Mouse (Mus musculus): Measurements from ENCODE around the gene Arl6ip1. TPM values are rescaled to one million over a fixed set of nuclear protein-coding genes. Genes with fewer than 3 reads are reported as not detected.

Arl6ip1 gene
- polyA plus RNA-seq, 1 experiment from 2014 or later, result 601 TPM

DNA sequence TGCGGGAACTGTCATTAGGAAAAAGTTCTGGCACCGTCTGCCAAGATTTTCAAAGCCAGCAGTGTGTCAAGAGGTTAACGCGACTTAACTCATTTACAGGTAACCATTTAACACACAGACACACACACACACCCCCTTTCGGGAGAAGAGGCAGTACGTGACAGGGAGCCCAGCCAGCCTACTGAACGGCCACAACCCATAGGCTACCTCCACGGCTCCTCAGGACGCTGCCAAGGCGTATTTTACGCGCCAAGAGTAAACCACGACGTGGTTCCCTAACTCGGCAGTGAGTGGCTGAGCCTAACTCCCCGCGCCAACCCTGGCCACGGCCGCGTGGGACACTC, 14.0 kb downstream of the Arl6ip1 start:
- Histone ChIP-seq H3K4me3 (peak overlapping the region; percentile 80), H3K27ac (replicated peaks) (peak overlapping the region; percentile 89), H3K4me2 (replicated peaks) (peak overlapping the region; percentile 83), H3K9me3 (no peaks in the 10 kb centered on the region), H3K36me3 (peaks cover 58% of the 10 kb centered on the region), H3K27me3 (no peaks in the 10 kb centered on the region), H3K9ac (replicated peaks) (peak overlapping the region; percentile 92), H3K4me1 (peaks cover 48% of the 10 kb centered on the region)
- WGBS, result under 1% methylated on average over 20 of the region's 20 CpGs
- no peak for ATAC-seq (replicated peaks)

DNA sequence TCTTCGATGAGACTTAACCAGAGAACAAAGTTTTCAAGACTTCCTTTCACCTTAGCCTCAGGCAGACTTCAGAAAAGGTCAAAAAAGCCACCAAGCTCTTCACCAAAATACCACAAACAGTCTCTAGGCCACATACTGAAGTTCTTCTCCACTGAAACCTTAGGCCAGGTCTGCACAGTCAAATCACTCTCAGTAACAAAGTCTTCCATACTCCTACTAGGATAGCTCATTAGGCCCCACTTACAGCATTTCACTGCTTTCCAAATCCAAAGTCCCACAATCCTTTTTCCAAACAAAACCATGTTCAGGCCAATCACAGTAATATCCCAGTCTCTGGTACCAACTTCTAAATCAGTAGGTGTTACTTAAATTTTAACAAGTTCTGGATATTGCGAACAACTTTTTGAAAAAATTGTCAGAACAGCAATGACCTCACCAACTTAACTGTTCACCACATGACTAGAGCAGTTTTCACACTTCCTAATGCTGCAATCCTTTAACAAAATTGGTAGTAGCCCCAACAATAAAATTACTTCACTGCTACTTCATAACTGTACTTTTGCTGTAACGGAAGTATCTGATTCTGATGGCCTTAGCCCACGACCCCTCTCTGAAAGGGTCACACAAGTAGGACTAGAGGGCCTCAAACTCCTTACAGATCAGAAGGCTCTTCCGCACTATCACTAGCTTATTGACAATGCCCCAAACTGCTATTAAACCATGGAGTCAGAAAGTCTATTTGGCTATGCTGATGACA, 15.7 kb downstream of the Arl6ip1 start:
- H3K4me1 ChIP-seq, result peaks cover 53% of the 10 kb centered on the region
- H3K4me2 ChIP-seq (replicated peaks), result peak overlapping the region; percentile 83
- peaks cover 57% of the 10 kb centered on the region for H3K36me3 ChIP-seq
- no peak overlapping the region for H3K27ac ChIP-seq (replicated peaks)
- H3K4me3 ChIP-seq, result peak overlapping the region; percentile 80
- H3K9ac ChIP-seq (replicated peaks), result peak overlapping the region; percentile 92; the same call in 1 of the 2 replicates
- no peaks in the 10 kb centered on the region for H3K9me3 ChIP-seq
- ATAC-seq (replicated peaks), result no peak
- 76% methylated on average over 5 of the region's 5 CpGs for WGBS
- H3K27me3 ChIP-seq, result no peaks in the 10 kb centered on the region

DNA sequence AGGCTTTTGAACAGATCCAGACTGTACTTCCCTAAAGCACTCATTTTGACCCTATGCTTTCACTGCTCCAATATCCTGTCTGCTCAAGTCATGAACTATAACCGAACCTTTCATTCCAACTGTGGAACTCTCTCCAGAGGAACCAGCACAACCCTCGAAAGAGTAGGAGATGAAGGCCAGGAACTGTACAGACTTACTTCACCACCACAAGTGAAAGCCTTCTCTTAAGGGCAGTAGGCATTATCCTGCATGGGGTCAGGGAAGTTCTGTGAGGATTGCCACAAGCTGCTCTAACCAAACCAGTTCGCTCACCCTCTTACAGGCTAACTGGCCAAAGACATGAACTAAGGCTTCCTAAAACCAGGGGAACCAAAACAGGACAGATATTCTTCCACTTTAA, 18.3 kb downstream of the Arl6ip1 start:
- H3K27ac ChIP-seq (replicated peaks), result no peak overlapping the region
- H3K27me3 ChIP-seq, result no peaks in the 10 kb centered on the region
- H3K4me2 ChIP-seq (replicated peaks), result no peak overlapping the region
- H3K36me3 ChIP-seq, result peaks cover 76% of the 10 kb centered on the region
- peaks cover 53% of the 10 kb centered on the region for H3K4me1 ChIP-seq
- no peak overlapping the region for H3K4me3 ChIP-seq
- no peaks in the 10 kb centered on the region for H3K9me3 ChIP-seq
- ATAC-seq (replicated peaks), result no peak
- 86% methylated on average over 3 of the region's 3 CpGs for WGBS
- 0 out of 2 replicates have a peak overlapping the region, but pooled peaks have one; percentile 6 for H3K9ac ChIP-seq (replicated peaks)

DNA sequence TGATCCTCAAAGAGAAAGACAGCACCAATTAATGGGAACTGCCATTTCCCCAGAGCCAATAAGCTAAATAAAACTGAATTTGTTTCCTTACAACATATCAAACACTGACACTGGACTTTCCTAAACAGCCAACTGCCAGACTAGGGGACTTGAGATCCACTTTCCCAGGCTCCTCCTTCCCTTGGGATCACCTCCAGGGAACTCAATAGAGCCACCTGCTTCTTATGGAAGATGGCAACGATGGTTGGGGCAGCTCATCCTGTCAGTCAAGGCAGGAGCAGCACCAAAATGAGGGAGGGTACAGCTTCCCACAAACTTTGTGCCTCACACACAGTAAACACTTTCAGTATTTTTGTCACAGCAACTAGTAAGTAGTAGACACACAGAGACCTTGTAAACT, 21.8 kb downstream of the Arl6ip1 start:
- H3K4me3 ChIP-seq, result no peak overlapping the region
- no peak overlapping the region for H3K4me2 ChIP-seq (replicated peaks)
- peaks cover 81% of the 10 kb centered on the region for H3K36me3 ChIP-seq
- H3K4me1 ChIP-seq, result peaks cover 27% of the 10 kb centered on the region
- WGBS, result 62% methylated on average over 1 of the region's 1 CpGs
- no peaks in the 10 kb centered on the region for H3K27me3 ChIP-seq
- no peak for ATAC-seq (replicated peaks)
- no peaks in the 10 kb centered on the region for H3K9me3 ChIP-seq
- no peak overlapping the region for H3K9ac ChIP-seq (replicated peaks)
- H3K27ac ChIP-seq (replicated peaks), result no peak overlapping the region

DNA sequence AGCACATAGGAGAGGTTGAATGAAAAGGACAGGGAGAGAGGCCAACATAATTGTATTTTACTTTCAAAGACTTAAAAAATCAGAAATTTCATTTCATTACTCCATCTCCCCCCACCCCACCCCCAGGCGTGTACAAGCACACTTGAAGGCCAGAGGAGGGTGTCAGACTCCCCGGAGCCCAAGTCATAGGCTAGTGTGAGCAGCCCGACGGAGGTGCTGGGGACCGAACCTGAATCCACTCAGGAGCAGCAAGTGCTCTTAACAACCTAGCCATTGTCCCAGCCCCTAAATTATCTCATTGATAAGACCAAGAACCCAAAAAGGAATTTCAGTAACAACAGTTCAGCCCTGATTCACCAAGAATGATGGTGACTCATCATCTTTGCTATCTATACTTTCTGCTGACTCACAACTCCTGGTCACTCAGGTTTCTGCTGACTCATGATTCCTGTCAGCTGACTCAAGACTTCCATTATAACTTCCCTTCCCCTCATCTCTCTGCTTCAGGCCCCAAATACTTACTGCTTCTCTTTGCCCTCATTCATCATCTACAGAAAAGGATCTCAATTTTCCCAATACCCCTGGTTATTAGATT, 24.9 kb downstream of the Arl6ip1 start:
- Histone ChIP-seq H3K9ac (replicated peaks) (no peak overlapping the region), H3K36me3 (peaks cover 54% of the 10 kb centered on the region), H3K27ac (replicated peaks) (no peak overlapping the region), H3K4me2 (replicated peaks) (no peak overlapping the region), H3K4me3 (no peak overlapping the region), H3K4me1 (no peaks in the 10 kb centered on the region; the same call in 1 of the 2 replicates), H3K27me3 (no peaks in the 10 kb centered on the region), H3K9me3 (no peaks in the 10 kb centered on the region)
- ATAC-seq (replicated peaks), result no peak
- 82% methylated on average over 5 of the region's 5 CpGs for WGBS

DNA sequence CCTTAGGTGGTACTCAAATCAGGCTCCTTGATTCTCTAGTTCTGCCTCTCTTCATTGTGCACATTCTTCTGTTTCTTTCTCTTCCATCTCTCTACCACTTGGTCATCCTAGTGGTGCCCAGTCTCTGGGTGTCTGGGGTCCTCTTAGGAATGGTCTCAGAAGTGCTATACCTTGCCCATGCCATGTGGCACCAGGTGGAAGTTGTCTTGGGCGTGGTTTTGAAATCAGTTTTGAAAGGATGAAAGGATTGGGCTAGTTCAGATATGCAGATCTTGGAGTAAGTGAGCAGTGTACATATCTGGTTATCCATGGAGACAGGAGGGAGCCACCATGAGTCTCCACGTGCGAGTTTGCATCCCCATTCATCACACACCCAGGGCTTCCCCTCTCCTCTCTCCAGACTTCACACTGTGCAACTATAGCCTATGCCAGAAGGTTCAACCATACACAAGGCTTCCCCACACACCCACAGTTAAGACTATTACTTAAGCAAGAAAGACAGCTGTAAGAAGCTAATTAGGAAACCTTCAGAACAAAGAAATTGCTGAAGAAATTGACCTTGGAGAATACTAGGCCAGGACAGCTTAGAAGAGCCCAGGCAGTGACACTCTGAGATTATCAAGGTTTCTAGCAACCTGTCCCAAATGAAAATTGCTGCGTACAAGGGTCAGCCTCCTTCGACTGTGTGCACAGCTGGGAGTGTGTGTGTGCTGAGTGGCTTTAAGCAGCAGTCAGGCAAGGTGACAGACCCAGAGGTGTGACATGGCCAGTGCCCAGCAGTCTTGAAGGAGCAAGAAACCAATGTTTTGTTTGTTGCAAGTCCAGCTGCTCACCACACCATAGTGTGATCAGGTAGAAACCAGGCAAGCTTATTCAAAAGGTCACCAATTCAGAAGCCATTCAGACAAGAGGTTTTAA, 25.7 kb downstream of the Arl6ip1 start:
- WGBS, result 44% methylated on average over 5 of the region's 5 CpGs
- Histone ChIP-seq H3K9me3 (no peaks in the 10 kb centered on the region), H3K4me3 (no peak overlapping the region), H3K4me2 (replicated peaks) (no peak overlapping the region), H3K9ac (replicated peaks) (no peak overlapping the region), H3K36me3 (peaks cover 45% of the 10 kb centered on the region), H3K27ac (replicated peaks) (no peak overlapping the region), H3K4me1 (no peaks in the 10 kb centered on the region; the same call in 1 of the 2 replicates), H3K27me3 (no peaks in the 10 kb centered on the region)
- peak; percentile 24; the same call in 1 of the 2 replicates for ATAC-seq (replicated peaks)

DNA sequence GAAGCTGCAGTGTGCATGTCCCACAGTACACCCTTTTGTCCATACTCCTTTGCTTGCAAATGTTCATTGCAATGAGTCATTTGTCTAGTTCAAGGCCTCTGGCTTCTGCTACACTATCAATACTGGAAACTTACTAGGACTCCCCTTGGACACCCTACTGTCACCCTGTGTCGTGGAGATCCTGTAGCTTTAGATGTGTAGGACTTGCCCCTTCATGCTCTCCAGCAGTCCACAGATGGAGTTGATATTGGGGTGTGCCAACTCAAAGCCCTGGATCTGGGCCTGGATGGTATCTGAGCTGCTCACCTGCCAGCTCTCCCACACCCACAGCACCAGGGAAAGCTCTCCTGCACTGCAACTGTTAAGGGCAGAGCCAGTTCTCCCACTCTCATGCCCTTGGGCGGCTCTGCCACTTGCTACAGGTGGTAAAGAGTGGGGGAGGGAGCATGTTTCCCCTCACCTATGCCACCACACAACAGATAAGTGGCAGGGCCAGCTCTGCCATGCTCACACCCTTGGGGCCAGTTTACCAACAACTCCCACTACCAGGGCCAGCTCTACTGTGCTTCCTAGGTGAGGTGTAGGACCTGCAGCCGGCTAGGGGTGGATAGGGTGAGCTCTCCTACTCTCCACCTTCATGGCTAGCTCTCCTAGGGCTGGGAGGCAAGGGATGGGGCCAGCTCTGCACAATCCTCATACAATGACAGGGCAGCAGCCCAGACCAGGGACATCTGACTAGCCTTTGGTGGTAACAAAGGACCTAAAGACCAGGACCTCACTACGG, 26.6 kb downstream of the Arl6ip1 start:
- H3K9me3 ChIP-seq, result no peaks in the 10 kb centered on the region
- peaks cover 37% of the 10 kb centered on the region for H3K36me3 ChIP-seq
- H3K27ac ChIP-seq (replicated peaks), result no peak overlapping the region
- ATAC-seq (replicated peaks), result peak; percentile 49
- WGBS, result 43% methylated on average over 4 of the region's 4 CpGs
- H3K4me1 ChIP-seq, result no peaks in the 10 kb centered on the region
- H3K27me3 ChIP-seq, result no peaks in the 10 kb centered on the region
- no peak overlapping the region for H3K4me3 ChIP-seq
- H3K4me2 ChIP-seq (replicated peaks), result no peak overlapping the region
- no peak overlapping the region for H3K9ac ChIP-seq (replicated peaks)

DNA sequence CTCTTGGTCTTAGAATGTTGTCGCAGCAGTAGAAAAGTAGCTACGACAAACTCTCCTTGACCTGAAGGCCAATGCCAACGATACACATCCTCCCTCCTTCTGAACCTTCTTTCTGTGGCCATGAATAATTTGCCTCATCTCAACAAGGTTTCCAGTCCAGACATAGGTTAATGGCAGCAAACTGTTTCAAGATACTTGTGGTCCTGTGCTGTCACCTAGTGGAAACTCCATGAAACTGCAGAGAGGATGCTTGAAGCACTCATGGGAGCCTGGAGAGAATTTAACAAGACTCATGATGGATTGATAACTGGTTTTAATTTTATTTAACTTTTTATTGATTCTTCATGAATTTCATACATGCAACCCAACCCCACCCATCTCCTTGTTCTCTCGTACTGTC, 27.2 kb downstream of the Arl6ip1 start:
- Histone ChIP-seq H3K27me3 (no peaks in the 10 kb centered on the region), H3K9ac (replicated peaks) (no peak overlapping the region), H3K4me3 (no peak overlapping the region), H3K36me3 (peaks cover 30% of the 10 kb centered on the region), H3K4me2 (replicated peaks) (no peak overlapping the region), H3K9me3 (no peaks in the 10 kb centered on the region), H3K27ac (replicated peaks) (no peak overlapping the region), H3K4me1 (no peaks in the 10 kb centered on the region)
- WGBS, result 40% methylated on average over 4 of the region's 4 CpGs
- peak; percentile 15; the same call in 1 of the 2 replicates for ATAC-seq (replicated peaks)

DNA sequence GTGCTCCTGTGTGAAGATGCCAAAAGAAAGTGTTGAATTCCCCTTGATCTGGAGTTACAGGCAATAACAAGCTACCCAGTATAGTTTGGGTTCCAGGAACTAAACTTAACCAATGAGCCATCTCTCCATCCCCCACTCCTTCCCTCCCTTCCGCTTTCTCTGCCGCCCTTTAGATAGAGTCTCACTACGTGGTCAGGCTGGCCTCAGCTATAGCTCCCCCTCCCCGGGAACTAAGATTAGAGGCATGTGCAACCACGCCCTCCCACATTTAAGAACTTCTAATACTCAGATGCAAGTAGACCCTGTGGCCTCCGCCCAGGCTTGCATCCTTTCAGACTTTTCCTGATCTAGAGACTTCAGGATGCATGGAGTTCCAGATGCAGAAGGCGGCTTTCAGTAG, 31.8 kb downstream of the Arl6ip1 start:
- ATAC-seq (replicated peaks), result no peak
- Histone ChIP-seq H3K9me3 (no peaks in the 10 kb centered on the region), H3K36me3 (no peaks in the 10 kb centered on the region), H3K9ac (replicated peaks) (no peak overlapping the region), H3K4me2 (replicated peaks) (no peak overlapping the region), H3K4me3 (no peak overlapping the region), H3K27ac (replicated peaks) (no peak overlapping the region), H3K27me3 (no peaks in the 10 kb centered on the region), H3K4me1 (no peaks in the 10 kb centered on the region)
- 77% methylated on average over 7 of the region's 7 CpGs for WGBS

DNA sequence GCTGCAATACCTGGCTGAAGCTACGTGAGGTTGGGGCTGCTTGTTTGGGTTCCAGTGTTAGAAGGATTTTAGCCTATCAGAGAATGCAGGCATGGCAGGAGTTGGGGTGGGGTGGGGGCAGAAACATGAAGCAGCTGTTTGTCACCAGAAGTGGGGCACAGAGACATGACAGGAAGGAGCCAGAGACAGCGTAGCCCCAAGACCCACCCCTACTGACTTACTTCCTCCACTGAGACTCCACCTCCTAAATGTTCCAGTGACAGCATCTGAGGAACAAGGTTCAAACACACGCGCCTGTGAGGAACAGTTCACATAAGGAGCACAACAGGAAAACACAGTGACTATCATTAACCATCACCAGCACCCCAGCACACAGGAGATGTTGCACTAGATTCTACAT, 49.5 kb downstream of the Arl6ip1 start:
- no peaks in the 10 kb centered on the region for H3K4me1 ChIP-seq
- WGBS, result 88% methylated on average over 4 of the region's 4 CpGs

DNA sequence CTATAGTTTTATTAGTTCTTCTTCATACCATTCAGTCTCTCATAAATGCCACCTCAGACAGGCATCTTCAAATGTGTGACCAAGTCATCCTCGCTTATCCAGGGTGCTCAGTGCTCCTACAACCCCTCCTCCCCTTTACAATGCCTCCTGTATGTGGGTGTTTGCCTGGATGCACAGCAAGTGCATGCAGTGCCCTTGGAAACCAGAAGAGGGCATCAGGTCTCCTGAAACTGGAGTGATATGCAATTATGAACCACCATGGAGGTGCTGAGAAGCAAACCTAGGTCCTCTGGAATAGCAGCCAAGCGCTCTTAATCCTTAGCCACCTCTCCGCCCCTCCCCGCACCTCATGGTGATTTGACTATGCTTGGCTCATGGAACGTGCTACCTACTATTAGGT, 50.4 kb downstream of the Arl6ip1 start:
- no peak overlapping the region for H3K9ac ChIP-seq (replicated peaks)
- H3K27me3 ChIP-seq, result no peaks in the 10 kb centered on the region
- no peak overlapping the region for H3K4me2 ChIP-seq (replicated peaks)
- H3K36me3 ChIP-seq, result no peaks in the 10 kb centered on the region
- H3K9me3 ChIP-seq, result no peaks in the 10 kb centered on the region
- WGBS, result 92% methylated on average over 5 of the region's 5 CpGs
- no peak overlapping the region for H3K27ac ChIP-seq (replicated peaks)
- no peaks in the 10 kb centered on the region for H3K4me1 ChIP-seq
- no peak for ATAC-seq (replicated peaks)
- H3K4me3 ChIP-seq, result no peak overlapping the region

More for the DNA sequence above, 49.5 kb downstream of the Arl6ip1 start:
- H3K4me2 ChIP-seq (replicated peaks), result no peak overlapping the region
- no peaks in the 10 kb centered on the region for H3K36me3 ChIP-seq
- H3K9ac ChIP-seq (replicated peaks), result no peak overlapping the region
- H3K4me3 ChIP-seq, result no peak overlapping the region
- no peaks in the 10 kb centered on the region for H3K27me3 ChIP-seq
- no peak for ATAC-seq (replicated peaks)
- H3K27ac ChIP-seq (replicated peaks), result no peak overlapping the region
- H3K9me3 ChIP-seq, result no peaks in the 10 kb centered on the region
